Mouse (Mus musculus) stomach, postnatal 0 days (tissue): Measurements from ENCODE around the gene Ano2. TPM values are rescaled to one million over a fixed set of nuclear protein-coding genes. Genes with fewer than 3 reads are reported as not detected.

Experiments used
- ATAC-seq: fragments of 200-750 bp; cut with Nextera tagmentation; 2 replicates; pipeline ENCODE4 v1.8.0; 2017; ENCODE audit not compliant: low FRiP score, low TSS enrichment
- DNase-seq: peaks from one replicate; pipeline ENCODE4 v3.0.0-alpha.2; 2016; ENCODE audit warnings: low spot score
- H3K27ac ChIP-seq: fragments of 300-500 bp; sonication (generic); replicated peaks from 2 replicates; pipeline ENCODE4 v1.5.1; 2014; ENCODE audit warnings: mild to moderate bottlenecking, control low read depth
- H3K27me3 ChIP-seq: fragments of 300-500 bp; sonication (generic); 2 replicates; pipeline ENCODE4 v1.6.1; 2014; ENCODE audit warnings: low read length; ENCODE audit not compliant: control insufficient read depth, insufficient read depth
- H3K36me3 ChIP-seq: fragments of 300-500 bp; sonication (generic); 2 replicates; pipeline ENCODE4 v1.6.1; 2014; ENCODE audit warnings: low read length, mixed read lengths; ENCODE audit not compliant: control insufficient read depth, insufficient read depth
- H3K4me1 ChIP-seq: fragments of 300-500 bp; sonication (generic); replicated peaks from 2 replicates; pipeline ENCODE4 v1.6.1; 2014; ENCODE audit warnings: antibody characterized with exemption; ENCODE audit not compliant: control insufficient read depth, insufficient read depth
- H3K4me2 ChIP-seq: fragments of 300-500 bp; sonication (generic); replicated peaks from 2 replicates; pipeline ENCODE4 v1.6.1; 2014; ENCODE audit warnings: low read depth, mild to moderate bottlenecking, control low read depth, moderate library complexity
- H3K4me3 ChIP-seq: fragments of 300-500 bp; sonication (generic); 2 replicates; pipeline ENCODE4 v1.5.1; 2014; ENCODE audit warnings: low read depth, low read length, control low read depth
- H3K9ac ChIP-seq: fragments of 300-500 bp; sonication (generic); 2 replicates; pipeline ENCODE4 v1.6.1; 2014; ENCODE audit warnings: mild to moderate bottlenecking, low read length, control low read depth, mixed read lengths
- H3K9me3 ChIP-seq: fragments of 300-500 bp; sonication (generic); 2 replicates; pipeline ENCODE4 v1.6.1; 2016; ENCODE audit warnings: low read length; ENCODE audit not compliant: control insufficient read depth
- CTCF ChIP-seq: IDR thresholded peaks from 2 replicates; pipeline ENCODE4 v1.5.1; 2016; ENCODE audit warnings: antibody characterized with exemption, low read depth, mild to moderate bottlenecking, moderate library complexity
- EP300 ChIP-seq: optimal IDR thresholded peaks from 2 replicates; pipeline ENCODE3; 2016; ENCODE audit warnings: antibody characterized with exemption
- WGBS: fragments of 180-500 bp; shearing (Covaris S2); extraction: QIAGEN DNeasy Blood & Tissue Kit; methylation state at CpG from one replicate; pipeline ENCODE4 v1.1.7; 2014; 5-methylcytosine and 5-hydroxymethylcytosine counted together
- polyA plus RNA-seq: library from polyadenylated mRNA; unstranded; fragments of >200 nt; fragmentation: Nextera tagmentation; extraction: Ambion mirVana; gene quantifications from 2 replicates; pipeline ENCODE4 v1.2.1, GENCODE M21; 2015

The Ano2 gene
- polyA plus RNA-seq, 1 experiment from 2014 or later: 0.17 TPM

DNA sequence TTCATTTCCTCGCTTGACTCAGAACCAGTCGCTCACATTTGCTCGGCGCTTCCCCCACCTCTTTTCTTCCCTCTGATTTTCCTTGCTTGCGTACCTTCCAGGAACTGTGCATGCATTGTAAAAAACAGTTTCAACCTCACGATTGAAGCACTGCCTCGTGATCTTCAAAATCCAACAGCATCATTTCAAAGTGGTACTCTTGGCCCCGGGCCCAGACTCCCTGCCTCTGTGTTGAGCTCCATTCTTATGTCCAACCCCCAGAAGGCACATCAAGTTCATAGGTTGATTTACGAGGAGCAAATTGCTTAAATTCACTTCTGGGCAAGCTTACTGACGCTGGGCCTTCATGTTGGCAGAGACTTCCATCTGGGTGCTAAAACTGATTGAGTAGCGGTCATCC, 9.6 kb upstream of the Ano2 start:
- no peak overlapping the region for H3K4me2 ChIP-seq
- 70% methylated on average over 11 of the region's 11 CpGs for WGBS
- no peak overlapping the region for H3K9ac ChIP-seq
- H3K27me3 ChIP-seq: no peaks in the 10 kb centered on the region
- TF ChIP-seq CTCF (no peak), EP300 (no peak)
- no peaks in the 10 kb centered on the region for H3K9me3 ChIP-seq
- no peak for ATAC-seq
- no peak for DNase-seq
- H3K4me3 ChIP-seq: no peak overlapping the region
- no peaks in the 10 kb centered on the region for H3K36me3 ChIP-seq
- H3K4me1 ChIP-seq: no peaks in the 10 kb centered on the region
- H3K27ac ChIP-seq: no peak overlapping the region

GRCm38 (mm10) chr6:125685420-125685819, 4.8 kb upstream of the Ano2 start:
- no peak for TF ChIP-seq EP300
- no peak for TF ChIP-seq CTCF
- no peak overlapping the region for H3K9ac ChIP-seq
- DNase-seq: no peak
- ATAC-seq: no peak
- H3K36me3 ChIP-seq: no peaks in the 10 kb centered on the region
- no peaks in the 10 kb centered on the region for H3K4me1 ChIP-seq
- H3K9me3 ChIP-seq: no peaks in the 10 kb centered on the region
- no peak overlapping the region for H3K4me2 ChIP-seq
- no peak overlapping the region for H3K4me3 ChIP-seq
- no peaks in the 10 kb centered on the region for H3K27me3 ChIP-seq
- no peak overlapping the region for H3K27ac ChIP-seq

- Histone ChIP-seq H3K4me1 (no peaks in the 10 kb centered on the region), H3K9me3 (no peaks in the 10 kb centered on the region), H3K27me3 (no peaks in the 10 kb centered on the region), H3K4me3 (no peak overlapping the region), H3K4me2 (no peak overlapping the region), H3K36me3 (no peaks in the 10 kb centered on the region), H3K27ac (no peak overlapping the region), H3K9ac (no peak overlapping the region)
- DNase-seq: no peak
- no peak for ATAC-seq
- TF ChIP-seq CTCF: no peak
- no peak for TF ChIP-seq EP300
- WGBS: 42% methylated on average over 1 of the region's 1 CpGs
These were observed 2.2 kb upstream of the Ano2 start for GRCm38 (mm10) chr6:125687986-125688385.

DNA sequence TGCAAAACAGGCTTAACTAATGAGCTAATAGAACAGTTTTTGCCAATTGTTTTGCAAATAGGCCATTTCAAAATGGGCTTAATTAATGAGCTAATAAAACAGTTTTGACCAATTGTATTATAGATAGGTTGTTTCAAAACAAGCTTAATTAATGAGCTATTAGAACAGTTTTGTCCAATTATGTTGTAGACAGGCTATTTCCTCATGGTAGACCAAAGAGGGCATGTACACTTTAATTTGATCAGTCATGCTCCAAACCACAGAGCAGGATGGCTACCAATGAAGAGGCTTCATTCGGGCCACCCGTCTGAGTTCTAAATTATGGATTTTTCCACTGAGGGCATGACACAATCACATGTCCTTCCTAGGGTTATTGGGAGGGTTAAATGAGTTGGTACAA, 10.9 kb downstream of the Ano2 start:
- WGBS: 87% methylated on average over 2 of the region's 2 CpGs
- no peak for ATAC-seq
- Histone ChIP-seq H3K27ac (no peak overlapping the region), H3K4me3 (no peak overlapping the region), H3K9me3 (no peaks in the 10 kb centered on the region), H3K9ac (no peak overlapping the region), H3K4me2 (no peak overlapping the region), H3K27me3 (no peaks in the 10 kb centered on the region), H3K36me3 (no peaks in the 10 kb centered on the region), H3K4me1 (no peaks in the 10 kb centered on the region)
- TF ChIP-seq CTCF: no peak
- no peak for DNase-seq

GRCm38 (mm10) chr6:125711261-125711660, 21.0 kb downstream of the Ano2 start:
- 85% methylated on average over 16 of the region's 16 CpGs for WGBS
- TF ChIP-seq CTCF (no peak), EP300 (no peak)
- no peak for DNase-seq
- Histone ChIP-seq H3K36me3 (no peaks in the 10 kb centered on the region), H3K4me3 (no peak overlapping the region), H3K9ac (no peak overlapping the region), H3K9me3 (no peaks in the 10 kb centered on the region), H3K4me1 (no peaks in the 10 kb centered on the region), H3K27me3 (no peaks in the 10 kb centered on the region), H3K27ac (no peak overlapping the region), H3K4me2 (no peak overlapping the region)
- ATAC-seq: no peak

DNA sequence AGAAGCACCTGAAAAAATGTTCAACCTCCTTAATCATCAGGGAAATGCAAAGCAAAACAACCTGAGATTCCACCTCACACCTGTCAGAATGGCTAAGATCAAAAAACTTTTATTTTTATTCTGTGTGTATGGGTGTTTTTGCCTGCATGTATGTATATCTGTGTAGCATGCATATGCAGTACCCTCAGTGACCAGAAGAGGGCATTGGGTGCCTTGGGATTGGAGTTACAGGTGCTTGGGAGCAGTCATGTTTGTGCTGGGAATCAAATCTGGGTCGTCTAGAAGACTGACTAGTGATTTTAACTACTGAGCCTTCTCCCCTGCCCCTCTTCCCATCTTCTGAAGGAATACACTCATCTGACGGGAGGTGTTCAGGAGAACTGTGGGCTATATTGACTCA, 36.2 kb downstream of the Ano2 start:
- TF ChIP-seq CTCF (peak; percentile 43), EP300 (no peak)
- ATAC-seq (no peak), DNase-seq (no peak)
- H3K4me2 ChIP-seq: no peak overlapping the region
- H3K4me3 ChIP-seq: no peak overlapping the region
- WGBS: 74% methylated on average over 2 of the region's 2 CpGs
- no peaks in the 10 kb centered on the region for H3K36me3 ChIP-seq
- H3K27me3 ChIP-seq: no peaks in the 10 kb centered on the region
- H3K4me1 ChIP-seq: no peaks in the 10 kb centered on the region
- no peaks in the 10 kb centered on the region for H3K9me3 ChIP-seq
- no peak overlapping the region for H3K27ac ChIP-seq
- H3K9ac ChIP-seq: no peak overlapping the region
